Mouse (Mus musculus): ENCODE measurements around the gene Actr2. TPM values are rescaled to one million over a fixed set of nuclear protein-coding genes. Genes with fewer than 3 reads are reported as not detected.
A peak's percentile ranks its signal among the peaks of the same experiment; 100 is the strongest.
"Not testable (repeated sequence)": the region's sequence is repeated elsewhere in the genome, so short reads cannot be mapped to it uniquely, and the experiment has no call there.

Actr2 gene
- polyA plus RNA-seq, 1 experiment from 2014 or later, result 166 TPM

DNA sequence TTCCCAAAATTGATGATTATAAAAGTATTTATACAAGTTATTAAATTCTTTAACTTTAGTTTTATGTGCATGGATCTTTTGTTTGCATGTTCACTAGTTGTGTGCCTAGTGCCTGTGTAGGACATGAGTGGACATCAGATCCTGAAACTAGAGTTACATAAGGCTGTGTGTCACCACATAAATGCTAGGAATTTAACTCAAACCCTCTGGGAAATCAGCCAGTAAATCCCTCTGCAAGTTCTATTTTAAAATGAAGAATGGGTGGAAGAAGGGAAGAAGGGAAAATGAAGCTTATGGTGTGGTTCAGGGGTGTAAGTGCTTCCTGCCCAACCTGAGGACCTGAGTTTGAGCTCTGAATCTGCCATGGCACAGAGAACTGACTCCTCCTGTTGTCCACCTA lies 26.4 kb downstream of the Actr2 start:
- no peak for ATAC-seq

DNA sequence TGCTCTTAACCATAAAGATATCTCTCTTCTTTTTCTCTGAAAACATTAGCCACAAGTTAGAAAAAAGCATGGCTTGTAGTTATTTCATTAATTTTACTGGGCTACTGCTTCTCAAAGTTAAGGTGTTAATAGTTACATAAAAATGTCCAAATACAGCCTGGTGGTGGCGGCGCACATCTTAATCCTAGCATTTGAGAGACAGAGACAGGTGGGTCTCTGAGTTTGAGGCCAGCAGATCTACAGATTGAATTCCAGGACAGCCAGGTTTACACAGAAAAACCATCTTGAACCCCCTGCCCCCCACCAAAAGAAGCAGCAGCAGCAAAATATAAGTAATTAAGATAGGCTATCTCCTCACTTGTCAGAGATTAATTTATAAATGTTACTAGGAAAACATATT lies 27.1 kb downstream of the Actr2 start:
- H3K27ac ChIP-seq (ENCODE audit: low read depth, low read length), result no peak overlapping the region
- whole genome bisulfite sequencing, result 87% methylated on average over 2 of the region's 2 CpGs
- H3K4me3 ChIP-seq (ENCODE audit: low read length), result no peak overlapping the region
- no peaks in the 10 kb centered on the region for H3K4me1 ChIP-seq (ENCODE audit: control insufficient read depth, insufficient read depth, low read depth, low read length)
- H3K9me3 ChIP-seq (ENCODE audit: control insufficient read depth, low read length), result no peaks in the 10 kb centered on the region
- no peak for ATAC-seq
- no peaks in the 10 kb centered on the region for H3K27me3 ChIP-seq (replicated peaks; ENCODE audit: control insufficient read depth, insufficient read depth, low read length)
- no peak overlapping the region for H3K4me2 ChIP-seq (ENCODE audit: low read length)
- H3K36me3 ChIP-seq (ENCODE audit: control insufficient read depth, insufficient read depth, low read length), result peaks cover 26% of the 10 kb centered on the region
- no peak overlapping the region for H3K9ac ChIP-seq (ENCODE audit: low read depth, low read length)

More for the DNA sequence above, 26.4 kb downstream of the Actr2 start:
- Histone ChIP-seq H3K27me3 (replicated peaks; ENCODE audit: control insufficient read depth, insufficient read depth, low read length) (no peaks in the 10 kb centered on the region), H3K9me3 (ENCODE audit: control insufficient read depth, low read length) (no peaks in the 10 kb centered on the region), H3K4me2 (ENCODE audit: low read length) (no peak overlapping the region), H3K36me3 (ENCODE audit: control insufficient read depth, insufficient read depth, low read length) (peaks cover 23% of the 10 kb centered on the region), H3K9ac (ENCODE audit: low read depth, low read length) (no peak overlapping the region), H3K4me3 (ENCODE audit: low read length) (no peak overlapping the region), H3K4me1 (ENCODE audit: control insufficient read depth, insufficient read depth, low read depth, low read length) (no peaks in the 10 kb centered on the region), H3K27ac (ENCODE audit: low read depth, low read length) (no peak overlapping the region)

DNA sequence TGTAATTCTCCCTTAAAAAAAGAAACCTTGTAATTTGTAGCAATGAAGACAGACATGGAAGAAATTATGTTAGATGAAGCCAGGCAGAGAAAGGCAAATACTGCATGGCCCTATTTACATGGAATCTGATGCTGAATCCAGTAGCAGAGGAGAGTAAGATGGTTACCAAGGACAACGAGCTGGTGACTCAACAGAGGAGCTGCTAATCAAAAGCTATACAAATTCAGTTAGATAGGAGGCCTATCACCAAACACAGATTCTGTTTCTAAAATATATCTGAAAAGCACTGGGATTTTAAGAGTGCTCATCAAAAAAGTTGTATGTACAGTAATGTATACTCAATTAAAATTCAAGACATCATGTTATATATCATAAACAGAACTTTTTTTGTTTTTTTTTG lies 37.3 kb downstream of the Actr2 start:
- 85% methylated on average over 1 of the region's 1 CpGs for WGBS
- ATAC-seq, result no peak
- Histone ChIP-seq H3K4me3 (ENCODE audit: low read length) (no peak overlapping the region), H3K9me3 (ENCODE audit: control insufficient read depth, low read length) (no peaks in the 10 kb centered on the region), H3K4me1 (ENCODE audit: control insufficient read depth, insufficient read depth, low read depth, low read length) (no peaks in the 10 kb centered on the region), H3K36me3 (ENCODE audit: control insufficient read depth, insufficient read depth, low read length) (peaks cover 25% of the 10 kb centered on the region), H3K4me2 (ENCODE audit: low read length) (no peak overlapping the region), H3K27ac (ENCODE audit: low read depth, low read length) (no peak overlapping the region), H3K27me3 (replicated peaks; ENCODE audit: control insufficient read depth, insufficient read depth, low read length) (no peaks in the 10 kb centered on the region), H3K9ac (ENCODE audit: low read depth, low read length) (no peak overlapping the region)

DNA sequence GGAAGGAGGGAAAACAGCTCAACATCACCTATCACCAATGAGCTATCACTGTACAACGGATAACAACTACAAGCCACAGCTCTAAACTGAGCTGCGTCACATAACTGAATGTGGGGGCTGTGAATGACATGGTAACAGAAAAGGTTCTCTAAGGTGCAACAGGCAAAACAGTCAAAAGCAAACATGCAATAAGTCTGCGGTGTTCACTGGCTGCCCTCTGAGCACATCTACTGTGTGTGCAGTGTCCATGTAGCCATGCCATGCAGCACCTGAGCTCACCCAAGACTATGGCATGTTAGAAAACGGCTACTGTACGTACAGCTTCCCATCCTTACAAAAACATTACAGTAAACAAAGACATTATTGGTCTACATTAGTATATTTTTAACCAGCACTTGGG lies 39.9 kb downstream of the Actr2 start:
- Histone ChIP-seq H3K4me2 (ENCODE audit: low read length) (no peak overlapping the region), H3K4me3 (ENCODE audit: low read length) (no peak overlapping the region), H3K4me1 (ENCODE audit: control insufficient read depth, insufficient read depth, low read depth, low read length) (no peaks in the 10 kb centered on the region), H3K36me3 (ENCODE audit: control insufficient read depth, insufficient read depth, low read length) (peaks cover 20% of the 10 kb centered on the region), H3K27ac (ENCODE audit: low read depth, low read length) (no peak overlapping the region), H3K27me3 (replicated peaks; ENCODE audit: control insufficient read depth, insufficient read depth, low read length) (no peaks in the 10 kb centered on the region), H3K9me3 (ENCODE audit: control insufficient read depth, low read length) (no peaks in the 10 kb centered on the region), H3K9ac (ENCODE audit: low read depth, low read length) (no peak overlapping the region)
- ATAC-seq, result no peak
- WGBS, result 91% methylated on average over 5 of the region's 5 CpGs

DNA sequence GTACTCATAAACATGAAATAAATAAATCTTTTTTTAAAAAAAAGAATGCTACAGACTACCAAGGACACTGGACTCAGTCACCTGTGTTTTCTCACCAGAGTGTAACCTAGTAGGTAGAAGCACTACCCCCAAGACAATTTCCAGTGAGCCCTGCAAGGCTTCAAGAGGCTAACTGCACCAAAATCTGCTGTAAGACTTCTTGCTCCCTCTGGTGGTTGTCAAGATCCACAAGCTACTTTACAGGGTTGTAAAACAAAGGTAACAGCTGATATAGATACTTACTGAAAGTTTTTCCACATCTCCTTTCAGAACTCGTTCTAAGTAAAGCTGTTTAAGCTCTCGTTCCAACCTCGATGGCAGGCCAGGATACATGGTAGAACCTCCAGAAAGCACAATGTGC lies 40.5 kb downstream of the Actr2 start:
- H3K4me3 ChIP-seq (ENCODE audit: low read length), result no peak overlapping the region
- peak; percentile 19; the same call in 1 of the 2 replicates for ATAC-seq
- 84% methylated on average over 3 of the region's 3 CpGs for WGBS
- no peaks in the 10 kb centered on the region for H3K9me3 ChIP-seq (ENCODE audit: control insufficient read depth, low read length)
- no peak overlapping the region for H3K27ac ChIP-seq (ENCODE audit: low read depth, low read length)
- H3K4me2 ChIP-seq (ENCODE audit: low read length), result no peak overlapping the region
- no peak overlapping the region for H3K9ac ChIP-seq (ENCODE audit: low read depth, low read length)
- H3K36me3 ChIP-seq (ENCODE audit: control insufficient read depth, insufficient read depth, low read length), result peaks cover 17% of the 10 kb centered on the region
- H3K27me3 ChIP-seq (replicated peaks; ENCODE audit: control insufficient read depth, insufficient read depth, low read length), result no peaks in the 10 kb centered on the region
- H3K4me1 ChIP-seq (ENCODE audit: control insufficient read depth, insufficient read depth, low read depth, low read length), result no peaks in the 10 kb centered on the region

DNA sequence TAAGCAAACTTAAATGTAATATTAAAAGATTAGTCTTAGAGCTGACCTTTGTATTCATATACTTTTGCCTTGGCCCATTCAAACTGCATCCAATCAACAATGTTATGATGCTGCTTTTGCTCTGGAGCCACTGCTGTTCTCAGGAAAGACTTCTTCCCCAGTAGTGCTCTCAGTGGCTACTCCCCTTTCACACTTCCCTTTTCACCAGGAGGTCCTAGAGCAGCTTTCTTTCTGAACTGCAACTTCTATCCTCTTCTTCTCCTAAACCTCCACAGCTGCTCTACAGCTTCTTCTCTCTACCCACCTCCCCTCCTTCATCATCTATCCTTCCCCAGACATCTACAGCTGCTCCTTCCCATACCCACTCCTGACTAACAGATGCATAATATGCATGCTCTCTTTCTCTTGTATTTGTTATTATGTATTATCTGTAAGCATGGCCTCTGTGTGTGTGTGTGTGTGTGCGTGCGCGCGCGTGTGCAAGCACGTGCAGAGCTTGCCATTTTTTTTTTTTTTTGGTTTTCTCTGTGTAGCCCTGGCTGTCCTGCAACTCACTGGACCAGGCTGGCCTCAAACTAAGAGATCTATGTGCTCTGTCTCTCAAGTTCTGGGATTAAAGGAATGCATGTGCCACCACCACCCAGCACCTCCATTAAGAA lies 44.2 kb downstream of the Actr2 start:
- Histone ChIP-seq H3K27me3 (replicated peaks; ENCODE audit: control insufficient read depth, insufficient read depth, low read length) (no peaks in the 10 kb centered on the region), H3K9ac (ENCODE audit: low read depth, low read length) (no peak overlapping the region), H3K27ac (ENCODE audit: low read depth, low read length) (no peak overlapping the region), H3K4me2 (ENCODE audit: low read length) (no peak overlapping the region), H3K9me3 (ENCODE audit: control insufficient read depth, low read length) (no peaks in the 10 kb centered on the region), H3K4me1 (ENCODE audit: control insufficient read depth, insufficient read depth, low read depth, low read length) (no peaks in the 10 kb centered on the region), H3K36me3 (ENCODE audit: control insufficient read depth, insufficient read depth, low read length) (peaks cover 10% of the 10 kb centered on the region), H3K4me3 (ENCODE audit: low read length) (no peak overlapping the region)
- ATAC-seq, result no peak
- 97% methylated on average over 6 of the region's 6 CpGs for WGBS

DNA sequence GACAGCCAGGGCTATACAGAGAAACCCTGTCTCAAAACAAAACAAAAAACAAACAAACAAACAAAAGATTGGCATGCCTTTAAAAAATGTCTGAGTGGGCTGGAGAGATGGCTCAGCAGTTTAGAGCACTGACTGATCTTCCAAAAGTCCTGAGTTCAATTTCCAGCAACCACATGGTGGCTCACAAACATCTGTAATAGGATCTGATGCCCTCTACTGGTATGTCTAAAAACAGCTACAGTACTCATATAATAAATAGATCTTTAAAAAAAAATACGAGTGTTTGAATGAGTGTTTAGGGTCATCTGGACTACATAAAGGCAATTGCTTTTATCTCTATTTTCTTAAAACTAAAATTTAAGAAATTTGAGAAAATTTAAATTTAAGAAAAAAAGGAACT lies 45.2 kb downstream of the Actr2 start:
- no peak overlapping the region for H3K27ac ChIP-seq (ENCODE audit: low read depth, low read length)
- no peaks in the 10 kb centered on the region for H3K9me3 ChIP-seq (ENCODE audit: control insufficient read depth, low read length)
- no peak for ATAC-seq
- peaks cover 10% of the 10 kb centered on the region for H3K36me3 ChIP-seq (ENCODE audit: control insufficient read depth, insufficient read depth, low read length)
- H3K4me2 ChIP-seq (ENCODE audit: low read length), result no peak overlapping the region
- no peaks in the 10 kb centered on the region for H3K27me3 ChIP-seq (replicated peaks; ENCODE audit: control insufficient read depth, insufficient read depth, low read length)
- H3K4me3 ChIP-seq (ENCODE audit: low read length), result no peak overlapping the region
- no peaks in the 10 kb centered on the region for H3K4me1 ChIP-seq (ENCODE audit: control insufficient read depth, insufficient read depth, low read depth, low read length)
- no peak overlapping the region for H3K9ac ChIP-seq (ENCODE audit: low read depth, low read length)
- WGBS, result 52% methylated on average over 1 of the region's 1 CpGs

DNA sequence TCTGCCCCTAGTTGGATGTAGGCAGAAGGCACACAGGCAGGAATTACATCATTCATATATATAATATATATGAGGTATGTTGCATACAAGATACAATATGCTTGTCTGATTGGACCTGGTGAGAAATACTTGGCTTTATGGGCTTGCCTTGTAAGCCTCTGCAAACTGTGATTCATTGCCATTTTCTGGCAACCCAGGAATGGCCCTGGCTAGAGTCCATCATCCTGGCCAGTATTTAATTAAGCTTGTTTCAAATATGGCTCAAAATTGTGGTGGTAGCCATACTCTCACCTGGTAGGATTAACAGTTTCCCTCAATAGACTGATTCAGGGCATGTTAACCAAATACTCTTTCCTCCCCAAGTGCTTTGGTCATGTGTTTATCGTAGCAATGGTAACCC lies 46.6 kb downstream of the Actr2 start:
- Histone ChIP-seq H3K4me1 (ENCODE audit: control insufficient read depth, insufficient read depth, low read depth, low read length) (no peaks in the 10 kb centered on the region), H3K9ac (ENCODE audit: low read depth, low read length) (no peak overlapping the region), H3K4me2 (ENCODE audit: low read length) (no peak overlapping the region), H3K27me3 (replicated peaks; ENCODE audit: control insufficient read depth, insufficient read depth, low read length) (no peaks in the 10 kb centered on the region), H3K9me3 (ENCODE audit: control insufficient read depth, low read length) (no peaks in the 10 kb centered on the region), H3K27ac (ENCODE audit: low read depth, low read length) (no peak overlapping the region), H3K4me3 (ENCODE audit: low read length) (no peak overlapping the region), H3K36me3 (ENCODE audit: control insufficient read depth, insufficient read depth, low read length) (peaks cover 10% of the 10 kb centered on the region)
- 83% methylated on average over 1 of the region's 1 CpGs for WGBS
- no peak for ATAC-seq

DNA sequence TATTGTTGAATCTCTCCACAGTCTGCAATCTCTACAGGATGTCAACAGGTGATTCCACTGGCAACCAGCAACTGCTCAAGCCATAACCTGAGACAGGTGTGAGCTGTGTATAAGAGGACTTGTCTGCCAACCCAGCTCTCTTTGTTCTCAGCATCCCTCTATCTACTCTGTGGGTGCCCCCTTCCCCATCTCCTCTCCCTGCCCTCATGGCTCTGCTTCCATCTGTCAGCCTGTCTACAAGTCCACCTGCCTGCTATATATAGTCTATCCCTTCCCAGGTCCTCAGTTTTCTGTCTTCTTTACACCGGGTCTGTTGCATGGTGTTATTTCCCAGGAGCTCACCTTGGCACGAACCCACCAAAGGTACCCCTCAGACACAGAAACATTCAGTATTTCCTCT lies 47.8 kb downstream of the Actr2 start:
- H3K4me1 ChIP-seq (ENCODE audit: control insufficient read depth, insufficient read depth, low read depth, low read length), result no peaks in the 10 kb centered on the region
- no peak overlapping the region for H3K4me3 ChIP-seq (ENCODE audit: low read length)
- no peak overlapping the region for H3K4me2 ChIP-seq (ENCODE audit: low read length)
- no peak overlapping the region for H3K27ac ChIP-seq (ENCODE audit: low read depth, low read length)
- no peak for ATAC-seq
- peaks cover 13% of the 10 kb centered on the region for H3K36me3 ChIP-seq (ENCODE audit: control insufficient read depth, insufficient read depth, low read length)
- no peaks in the 10 kb centered on the region for H3K27me3 ChIP-seq (replicated peaks; ENCODE audit: control insufficient read depth, insufficient read depth, low read length)
- H3K9me3 ChIP-seq (ENCODE audit: control insufficient read depth, low read length), result no peaks in the 10 kb centered on the region
- no peak overlapping the region for H3K9ac ChIP-seq (ENCODE audit: low read depth, low read length)
- 86% methylated on average over 2 of the region's 2 CpGs for WGBS

DNA sequence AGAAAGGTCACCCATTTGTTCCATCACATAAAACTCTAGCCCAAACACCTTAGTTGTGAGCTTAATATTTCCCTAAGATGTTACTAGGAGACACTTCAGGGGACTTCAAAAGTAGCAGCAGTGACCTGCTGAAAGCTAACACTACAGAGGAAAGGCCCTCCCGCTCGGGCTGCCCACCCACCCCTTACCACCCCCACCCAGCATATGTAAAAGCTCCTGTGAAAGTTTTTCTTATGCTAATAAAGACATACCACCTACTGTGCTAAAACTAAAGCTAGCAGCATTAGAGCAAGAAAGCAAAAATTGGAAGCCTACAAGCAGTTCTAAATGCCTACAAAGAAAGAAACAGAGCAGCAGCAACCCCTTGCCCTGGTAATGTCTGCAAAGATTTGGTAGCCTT lies 48.6 kb downstream of the Actr2 start:
- H3K9ac ChIP-seq (ENCODE audit: low read depth, low read length); H3K4me2 ChIP-seq (ENCODE audit: low read length); H3K9me3 ChIP-seq (ENCODE audit: control insufficient read depth, low read length); ATAC-seq; H3K27ac ChIP-seq (ENCODE audit: low read depth, low read length); H3K4me1 ChIP-seq (ENCODE audit: control insufficient read depth, insufficient read depth, low read depth, low read length); H3K4me3 ChIP-seq (ENCODE audit: low read length); H3K27me3 ChIP-seq (replicated peaks; ENCODE audit: control insufficient read depth, insufficient read depth, low read length): not testable (repeated sequence)
- WGBS, result 8% methylated on average over 2 of the region's 2 CpGs
- peaks cover 14% of the 10 kb centered on the region for H3K36me3 ChIP-seq (ENCODE audit: control insufficient read depth, insufficient read depth, low read length)
